Mouse (Mus musculus) spleen, embryonic (tissue): ENCODE measurements around the gene Cab39.

Experiments
- CTCF ChIA-PET: fragments of 350-600 bp; sonication (Branson Sonifier 250); formaldehyde crosslinking; loops from one replicate; lab custom pipeline; 2022; lab: Charles Lee

The Cab39 gene

GRCm38 (mm10) chr1:85842251-85842650 is 49.0 kb downstream of the Cab39 start:
- CTCF ChIA-PET = interaction anchor here (0.6 to 1.8 kb wide), 2 partner anchors 8 to 32 kb away, joined by 5 to 11 read pairs; no protein-coding TSS in a partner anchor

GRCm38 (mm10) chr1:85843291-85843863 is 50.1 kb downstream of the Cab39 start:
- CTCF ChIA-PET = interaction anchor here (0.6 to 1.8 kb wide), 3 partner anchors 30 to 80 kb away, joined by 3 to 6 read pairs (median 5); no protein-coding TSS in a partner anchor

GRCm38 (mm10) chr1:85844981-85845380 is 51.7 kb downstream of the Cab39 start:
- CTCF ChIA-PET = no interaction called here

- CTCF ChIA-PET = no interaction called here
Measured at GRCm38 (mm10) chr1:85845476-85845875, 52.2 kb downstream of the Cab39 start.

- CTCF ChIA-PET = no interaction called here
Measured at GRCm38 (mm10) chr1:85849016-85849415, 55.8 kb downstream of the Cab39 start.

- CTCF ChIA-PET = no interaction called here
Measured at GRCm38 (mm10) chr1:85850851-85851250, 57.6 kb downstream of the Cab39 start.

GRCm38 (mm10) chr1:85852996-85853689 is 59.9 kb downstream of the Cab39 start:
- CTCF ChIA-PET = interaction anchor here (0.6 to 0.7 kb wide), 4 partner anchors 15 to 116 kb away, joined by 5 to 12 read pairs (median 6); no protein-coding TSS in a partner anchor

- CTCF ChIA-PET = interaction anchor here (0.6 kb wide), 1 partner anchor 15 kb away, joined by 7 read pairs; no protein-coding TSS in a partner anchor
Measured at GRCm38 (mm10) chr1:85853865-85854264, 60.6 kb downstream of the Cab39 start.

GRCm38 (mm10) chr1:85854475-85854874 is 61.2 kb downstream of the Cab39 start:
- CTCF ChIA-PET = no interaction called here

- CTCF ChIA-PET = interaction anchor here (0.6 to 0.7 kb wide), 2 partner anchors 80 to 102 kb away, joined by 4 to 20 read pairs; no protein-coding TSS in a partner anchor
Measured at GRCm38 (mm10) chr1:85856266-85856665, 63.0 kb downstream of the Cab39 start.

- CTCF ChIA-PET = interaction anchor here (0.6 kb wide), 2 partner anchors 26 to 358 kb away, joined by 3 to 4 read pairs; no protein-coding TSS in a partner anchor
Measured at GRCm38 (mm10) chr1:85857261-85857754, 64.1 kb downstream of the Cab39 start.

- CTCF ChIA-PET = no interaction called here
Measured at GRCm38 (mm10) chr1:85864383-85864782, 71.1 kb downstream of the Cab39 start.

GRCm38 (mm10) chr1:85870001-85870400 is 76.8 kb downstream of the Cab39 start:
- CTCF ChIA-PET = no interaction called here

GRCm38 (mm10) chr1:85870546-85870945 is 77.3 kb downstream of the Cab39 start:
- CTCF ChIA-PET = no interaction called here

- CTCF ChIA-PET = no interaction called here
Measured at GRCm38 (mm10) chr1:85882003-85882402, 88.8 kb downstream of the Cab39 start.

GRCm38 (mm10) chr1:85887221-85887620 is 94.0 kb downstream of the Cab39 start:
- CTCF ChIA-PET = no interaction called here

GRCm38 (mm10) chr1:85894231-85894747 is 101.0 kb downstream of the Cab39 start, which contains the start of gene Itm2c:
Gene Itm2c (plus strand): TSS chr1:85894281.
- CTCF ChIA-PET = no interaction called here

- CTCF ChIA-PET = interaction anchor here (0.7 kb wide), 1 partner anchor 476 kb away, joined by 4 read pairs; no protein-coding TSS in a partner anchor
Measured at GRCm38 (mm10) chr1:85894748-85895360, 101.6 kb downstream of the Cab39 start.

- CTCF ChIA-PET = interaction anchor here (0.7 kb wide), 1 partner anchor 475 kb away, joined by 4 read pairs; no protein-coding TSS in a partner anchor
Measured at GRCm38 (mm10) chr1:85895391-85895837, 102.2 kb downstream of the Cab39 start.

GRCm38 (mm10) chr1:85896110-85896509 is 102.9 kb downstream of the Cab39 start:
- CTCF ChIA-PET = no interaction called here
